Mouse (Mus musculus) frontal cortex, postnatal 14 days (tissue): ENCODE measurements around the gene Cxcr3.

Source experiments
- DNase-seq, 2 experiments: peaks; one replicate each; pipeline ENCODE4 v3.0.0; 2022; ENCODE audit warnings: low spot score in 2 of 2

The Cxcr3 gene

DNA sequence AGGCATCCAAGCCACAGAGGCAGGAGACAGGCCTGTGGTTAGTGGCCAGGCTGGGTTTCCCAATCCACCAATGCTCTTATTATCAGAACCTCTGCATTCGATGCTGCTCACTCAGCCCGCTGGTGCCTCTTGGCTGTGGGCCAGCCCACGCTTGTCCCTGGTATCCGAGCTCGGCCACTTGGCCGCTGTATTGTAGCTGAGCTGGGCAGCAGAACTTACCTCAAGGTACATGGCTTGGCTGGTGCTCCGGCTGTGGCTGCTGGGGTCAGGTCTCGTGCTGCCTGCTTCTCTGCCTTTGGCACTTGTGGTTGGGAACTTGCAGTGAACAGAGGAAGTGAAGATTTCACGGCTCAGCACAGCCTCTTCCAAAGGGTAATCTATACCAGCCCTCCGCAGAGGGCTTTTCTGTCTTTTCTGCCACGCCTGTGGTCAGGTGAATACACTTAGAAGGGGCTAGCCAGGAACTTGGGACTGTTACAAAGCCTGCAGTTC is at the start of gene Cxcr3:
TSS of gene Cxcr3 (minus strand) at position 442 of the 492 bp plus-strand sequence.
- no peak for DNase-seq

DNA sequence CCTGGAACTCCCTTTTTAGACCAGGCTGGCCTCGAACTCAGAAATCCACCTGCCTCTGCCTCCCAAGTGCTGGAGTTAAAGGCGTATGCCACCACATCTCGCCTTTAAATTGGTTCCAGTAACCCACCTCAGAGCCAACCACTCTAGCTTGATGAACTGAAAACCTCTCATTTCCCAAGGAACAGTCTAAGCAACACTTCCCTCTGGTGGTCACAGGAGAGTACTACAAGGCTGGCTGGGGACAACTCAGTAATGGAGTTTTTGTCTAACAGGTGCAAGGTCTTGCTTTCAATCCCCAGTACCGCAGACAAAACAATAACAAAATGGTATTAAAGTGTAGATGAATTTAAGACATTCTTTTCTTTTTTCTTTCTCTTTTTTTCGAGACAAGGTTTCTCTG is 38.0 kb upstream of the Cxcr3 start:
- DNase-seq: peak in 1 of 2 experiments; percentile 63

DNA sequence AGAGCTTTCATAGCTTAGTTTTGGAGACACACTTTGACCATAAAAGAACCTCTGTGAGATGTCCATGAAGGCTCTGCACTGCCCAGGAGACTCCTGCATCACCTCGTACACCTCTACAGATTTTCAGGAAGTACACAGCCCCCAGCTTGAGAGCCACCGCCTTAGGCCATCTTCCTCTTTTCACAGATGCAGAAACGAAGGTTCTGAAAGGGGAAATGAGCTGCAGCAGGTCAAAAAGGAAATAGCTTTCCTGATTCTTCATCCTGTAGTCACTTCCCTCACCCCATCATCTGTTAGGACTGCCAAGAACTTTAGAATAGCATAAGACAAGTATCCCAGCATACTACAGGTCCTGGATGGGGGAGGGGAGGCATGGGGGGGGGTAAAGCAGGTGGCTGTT is 36.2 kb upstream of the Cxcr3 start:
- DNase-seq: no peak

DNA sequence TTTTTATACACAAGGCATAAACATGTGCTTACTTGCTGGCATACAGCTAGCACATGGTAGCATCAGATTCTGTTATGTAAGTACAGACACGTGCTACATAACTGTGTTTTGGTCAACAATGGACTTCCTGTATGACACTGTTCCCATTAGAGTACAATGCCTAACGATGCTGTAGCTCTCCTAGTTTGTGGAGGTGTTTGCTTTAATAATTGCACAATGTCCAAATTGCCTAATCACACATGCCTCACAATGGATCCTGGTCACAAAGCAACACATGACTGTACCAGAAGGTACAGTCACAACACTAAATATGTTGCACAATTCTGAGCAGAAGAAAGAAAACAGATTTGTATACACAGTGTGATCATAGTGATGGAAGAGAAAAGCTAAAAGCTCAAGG is 35.4 kb upstream of the Cxcr3 start:
- DNase-seq: no peak

DNA sequence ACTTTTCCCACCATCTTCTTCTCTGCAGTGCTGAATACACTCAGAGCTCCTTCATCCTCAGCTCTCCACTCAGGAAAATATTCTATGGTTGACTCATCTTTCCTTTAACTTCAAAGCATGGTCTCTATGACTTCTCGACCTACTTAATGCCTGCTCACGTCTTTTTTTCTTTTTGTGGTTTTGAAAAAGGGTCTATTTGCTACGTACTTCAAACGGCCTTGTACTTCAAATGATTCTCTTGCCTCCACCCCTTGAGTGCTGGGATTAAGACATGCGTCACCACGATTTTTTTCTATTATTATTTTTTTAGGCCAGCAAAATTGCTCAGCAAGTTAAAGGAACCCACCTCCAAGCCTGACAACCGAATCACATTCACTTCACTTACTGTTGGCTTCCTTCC is 33.2 kb upstream of the Cxcr3 start:
- no peak for DNase-seq

DNA sequence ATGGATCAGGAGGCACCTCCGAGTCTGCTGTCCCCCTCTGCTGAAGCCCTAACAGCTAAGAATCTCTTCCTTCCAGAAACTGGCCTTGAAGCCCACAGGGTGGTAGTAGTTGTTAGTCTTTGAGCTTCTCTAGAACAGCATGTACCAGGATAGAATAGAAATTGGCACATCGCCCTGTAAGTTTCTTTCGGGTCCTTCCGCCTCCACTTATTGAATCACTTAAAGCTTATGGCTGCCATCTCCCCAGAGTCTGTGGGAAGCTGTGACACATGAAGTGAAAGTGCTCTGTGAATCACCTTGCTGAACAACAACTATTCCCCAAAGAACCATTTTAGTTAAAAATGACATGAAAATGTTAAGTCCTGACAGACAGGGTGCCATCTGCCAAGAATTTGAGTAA is 31.0 kb upstream of the Cxcr3 start:
- peak in 1 of 2 experiments; percentile 12 for DNase-seq

DNA sequence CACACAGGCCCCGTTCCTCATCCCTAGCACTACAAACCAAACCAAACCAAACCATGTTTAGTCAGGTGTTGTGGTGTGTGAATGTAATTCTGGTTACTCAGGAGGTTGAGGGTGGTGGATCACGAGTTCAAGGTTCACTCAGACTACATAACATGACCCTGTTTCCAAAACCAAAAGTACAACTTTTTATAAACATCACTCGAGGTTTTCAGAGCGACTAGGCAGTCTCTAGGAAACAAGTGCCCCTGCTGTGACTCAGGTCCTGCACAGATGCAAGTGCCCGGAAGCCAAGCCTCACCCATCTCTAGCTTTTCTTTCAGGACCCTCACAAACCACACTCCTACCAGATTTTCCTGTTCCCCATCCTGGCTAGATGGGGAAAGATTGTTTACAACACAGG is 30.6 kb upstream of the Cxcr3 start:
- DNase-seq: no peak

DNA sequence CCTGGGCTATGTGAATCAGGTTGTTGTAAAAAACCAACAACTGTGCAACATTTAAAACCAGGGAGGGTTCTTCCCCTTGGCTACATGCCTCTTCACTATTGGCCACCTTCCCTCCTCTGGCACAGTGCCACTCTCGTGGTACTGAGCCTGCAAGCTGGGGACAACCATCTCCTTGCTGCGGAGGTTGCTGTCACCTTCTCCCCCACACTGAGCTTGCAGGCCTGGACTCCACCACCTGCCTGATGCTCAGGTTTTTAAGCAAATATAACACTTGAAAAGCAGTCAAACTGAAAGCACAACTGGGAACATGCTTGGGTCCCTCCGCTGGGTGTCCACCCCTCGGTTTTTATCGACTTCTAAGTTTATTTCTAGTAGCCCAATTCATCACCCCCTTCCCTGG is 20.4 kb upstream of the Cxcr3 start:
- DNase-seq: peak; percentile 25

DNA sequence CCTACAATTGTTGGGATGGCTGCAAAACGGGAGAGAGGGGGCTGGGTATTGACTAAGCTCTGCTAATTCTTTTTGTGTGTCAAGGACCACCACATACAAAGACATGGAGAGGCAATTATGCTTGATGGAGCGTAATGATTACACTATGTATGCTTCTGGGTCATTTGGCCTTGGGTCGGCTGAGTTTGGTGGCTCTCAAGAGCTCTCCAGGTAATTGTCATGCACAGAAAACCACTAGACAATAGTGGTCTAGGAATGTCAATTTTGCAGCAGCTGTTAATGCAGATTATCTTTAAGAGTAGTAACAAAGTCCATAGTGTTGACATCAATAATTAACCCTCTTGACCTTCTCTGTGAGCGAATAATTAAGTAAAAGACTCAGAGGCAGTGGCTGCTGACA is 16.1 kb upstream of the Cxcr3 start:
- DNase-seq: no peak

DNA sequence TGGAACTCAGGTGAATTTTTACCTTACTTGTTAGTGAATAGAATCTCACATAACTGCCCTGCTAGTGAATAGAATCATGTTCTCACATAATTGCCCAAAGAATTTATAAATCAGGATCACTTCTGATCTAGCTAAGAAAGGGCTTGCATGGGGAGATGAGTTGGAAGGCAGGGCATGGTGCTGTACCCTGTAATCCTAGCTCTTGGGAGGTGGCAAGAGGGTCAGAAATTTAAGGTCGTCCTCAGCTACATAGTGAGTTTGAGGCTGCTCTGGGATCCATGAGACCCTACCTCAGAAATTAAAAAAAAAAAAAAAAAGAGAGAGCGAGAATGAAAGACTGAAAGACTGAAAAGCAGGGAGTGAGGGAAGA is 7.0 kb upstream of the Cxcr3 start:
- DNase-seq: no peak

DNA sequence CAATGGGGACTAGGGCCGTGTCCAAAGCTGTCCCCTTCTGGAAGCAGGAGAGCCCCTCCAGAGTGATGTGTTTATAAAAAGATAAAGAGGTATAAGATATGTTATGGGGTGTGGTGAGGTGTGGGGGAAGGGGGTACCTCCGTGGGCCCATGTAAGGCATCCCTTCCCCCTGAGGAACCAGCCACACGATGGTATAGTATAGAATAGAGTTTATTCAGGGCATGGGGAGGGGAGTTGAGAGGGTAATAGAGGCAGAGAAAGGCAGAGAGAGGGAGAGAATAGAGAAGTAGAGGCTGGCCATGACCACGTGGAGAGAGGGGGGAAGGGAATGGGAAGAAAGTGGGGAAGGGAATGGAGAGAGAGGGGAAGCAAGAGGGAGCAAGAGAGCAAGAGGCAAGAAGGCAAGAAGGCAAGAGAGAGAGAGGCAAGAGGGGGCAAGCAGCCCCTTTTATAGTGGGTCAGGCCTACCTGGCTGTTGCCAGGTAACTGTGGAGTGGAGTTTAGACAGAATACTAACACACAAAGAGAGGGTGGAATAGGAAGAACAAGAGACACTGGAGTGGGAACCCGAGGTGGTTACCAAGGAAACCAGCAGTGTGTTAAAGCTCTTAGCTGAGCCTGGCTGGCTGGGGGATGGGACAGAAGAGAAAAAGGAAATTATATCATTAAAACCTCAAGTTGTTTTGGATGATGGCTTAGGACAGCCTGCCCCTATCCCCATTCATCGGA is 6.4 kb upstream of the Cxcr3 start:
- peak in 1 of 2 experiments; percentile 23 for DNase-seq

DNA sequence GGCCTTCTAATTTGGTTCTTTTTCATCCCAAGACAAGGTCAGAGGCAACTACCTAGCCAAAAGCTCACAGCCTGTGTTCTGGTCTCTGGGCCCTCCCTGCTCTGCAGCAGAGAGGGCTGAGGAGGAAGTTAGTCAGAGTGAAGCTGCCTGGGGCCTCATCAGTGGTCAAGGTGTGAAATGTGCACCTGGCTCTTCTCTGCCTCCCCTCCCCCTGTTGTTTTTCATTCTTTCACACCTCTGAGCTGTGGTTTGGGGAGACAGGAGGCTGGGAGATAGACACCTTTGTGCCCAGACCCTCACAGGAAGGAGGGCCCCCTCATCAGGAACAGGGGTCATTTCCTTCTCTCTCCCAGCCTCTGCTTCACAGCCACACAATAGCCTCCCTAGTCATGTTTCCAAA is 3.1 kb upstream of the Cxcr3 start:
- no peak for DNase-seq

DNA sequence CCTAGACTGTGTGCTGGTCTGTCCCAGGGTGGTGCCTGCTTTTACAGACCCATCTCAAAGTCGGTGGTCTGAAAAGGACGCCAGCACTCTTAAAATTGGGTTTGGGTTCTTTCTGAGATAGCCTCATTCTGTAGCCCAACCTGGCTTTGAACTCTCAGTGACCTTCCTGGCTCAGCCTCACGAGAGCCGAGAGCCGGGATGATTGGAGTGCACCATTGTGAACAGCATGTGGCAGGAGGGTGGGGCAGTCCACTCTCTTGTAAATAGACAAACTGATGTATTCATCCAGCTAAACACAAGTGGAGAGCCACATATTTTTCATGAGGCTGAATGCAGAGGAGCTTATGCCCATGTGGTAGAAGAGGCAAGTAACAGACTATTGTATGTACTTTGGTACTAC is 912 bp upstream of the Cxcr3 start:
- DNase-seq: no peak

DNA sequence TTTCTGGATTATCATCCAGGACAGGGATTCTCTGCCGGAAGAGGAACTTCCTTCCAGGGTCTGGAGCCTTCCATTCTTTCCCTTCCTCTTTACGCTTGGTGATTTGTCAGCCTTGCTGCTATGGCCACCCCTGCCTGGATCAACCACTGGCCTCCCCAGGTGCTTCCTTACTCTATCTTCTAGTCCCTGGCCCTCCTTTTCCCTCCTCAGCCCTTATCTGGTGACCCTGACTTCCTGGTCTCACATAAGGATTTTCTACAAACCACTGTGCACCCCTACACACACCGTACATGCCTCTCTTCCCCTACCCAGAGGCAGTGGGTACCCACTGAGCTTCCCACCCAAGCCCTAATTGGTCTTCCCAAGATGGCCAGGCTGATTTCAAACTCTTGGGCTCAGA is 781 bp downstream of the Cxcr3 start:
- DNase-seq: no peak

DNA sequence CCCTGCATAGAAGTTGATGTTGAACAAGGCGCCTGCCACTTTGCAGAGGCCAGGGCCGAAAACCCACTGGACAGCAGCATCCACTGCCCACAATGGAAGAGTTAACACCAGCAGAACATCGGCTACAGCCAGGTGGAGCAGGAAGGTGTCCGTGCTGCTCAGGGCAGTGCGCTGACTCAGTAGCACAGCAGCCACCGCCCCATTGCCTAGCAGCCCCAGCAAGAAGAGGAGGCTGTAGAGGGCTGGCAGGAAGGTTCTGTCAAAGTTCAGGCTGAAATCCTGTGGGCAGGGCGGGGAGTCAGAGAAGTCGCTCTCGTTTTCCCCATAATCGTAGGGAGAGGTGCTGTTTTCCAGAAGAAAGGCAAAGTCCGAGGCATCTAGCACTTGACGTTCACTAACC is 1.4 kb downstream of the Cxcr3 start:
- no peak for DNase-seq

DNA sequence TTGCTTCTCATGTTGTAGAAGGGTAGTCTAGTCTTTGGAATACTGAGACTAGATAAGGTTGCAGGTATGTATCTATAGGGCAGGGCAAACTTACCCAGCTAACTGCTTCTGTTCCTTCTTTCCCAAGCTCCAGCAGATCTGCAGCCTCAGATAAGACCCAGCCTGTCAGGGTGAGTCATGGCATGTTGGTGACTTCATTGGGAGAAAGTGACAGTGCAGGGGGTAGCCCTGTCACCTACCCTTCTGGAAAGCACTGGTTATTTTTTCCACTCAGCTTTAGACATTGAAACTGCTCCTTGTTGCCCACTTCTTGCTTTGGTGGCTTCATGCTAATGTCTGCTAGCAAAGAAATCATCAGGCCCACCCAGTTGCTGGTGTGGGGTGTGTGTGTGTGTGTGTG is 4.1 kb downstream of the Cxcr3 start:
- DNase-seq: no peak

DNA sequence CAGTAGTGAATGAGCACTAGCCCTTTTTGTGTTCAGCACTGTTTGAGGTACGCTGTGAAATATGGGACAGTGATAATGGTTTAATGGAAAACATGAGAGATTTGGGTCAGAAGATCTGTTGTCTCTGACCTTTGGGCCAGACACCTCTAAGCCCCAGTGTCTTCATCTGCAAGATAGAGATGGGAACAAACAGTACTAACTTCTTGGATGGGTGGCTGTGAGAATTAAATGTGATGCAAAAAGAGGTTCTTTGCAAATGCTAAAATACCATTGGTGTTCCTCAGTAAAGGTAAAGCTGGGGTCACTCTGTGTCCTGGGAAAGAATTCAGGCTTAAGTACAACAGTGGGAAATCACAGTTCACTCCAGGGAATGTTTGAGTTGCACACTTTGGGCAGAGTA is 13.7 kb downstream of the Cxcr3 start:
- DNase-seq: no peak

DNA sequence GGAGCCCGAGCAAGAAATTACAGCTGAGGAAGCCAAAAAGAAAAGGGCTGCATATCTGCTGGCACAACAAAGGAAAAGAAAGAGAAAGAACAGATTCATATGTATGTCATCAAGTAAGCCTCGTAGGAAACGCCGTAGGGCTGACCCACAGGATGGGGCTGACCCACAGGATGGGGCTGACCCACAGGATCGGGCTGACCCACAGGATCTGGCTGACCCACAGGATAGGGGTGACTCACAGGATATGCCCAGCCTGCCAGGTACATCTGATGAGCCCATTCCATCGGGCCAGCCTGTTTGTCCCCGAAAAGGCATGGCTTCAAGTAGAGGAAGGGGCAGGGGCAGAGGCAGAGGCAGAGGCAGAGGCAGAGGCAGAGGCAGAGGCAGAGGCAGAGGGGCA is 29.0 kb downstream of the Cxcr3 start:
- DNase-seq: no peak

DNA sequence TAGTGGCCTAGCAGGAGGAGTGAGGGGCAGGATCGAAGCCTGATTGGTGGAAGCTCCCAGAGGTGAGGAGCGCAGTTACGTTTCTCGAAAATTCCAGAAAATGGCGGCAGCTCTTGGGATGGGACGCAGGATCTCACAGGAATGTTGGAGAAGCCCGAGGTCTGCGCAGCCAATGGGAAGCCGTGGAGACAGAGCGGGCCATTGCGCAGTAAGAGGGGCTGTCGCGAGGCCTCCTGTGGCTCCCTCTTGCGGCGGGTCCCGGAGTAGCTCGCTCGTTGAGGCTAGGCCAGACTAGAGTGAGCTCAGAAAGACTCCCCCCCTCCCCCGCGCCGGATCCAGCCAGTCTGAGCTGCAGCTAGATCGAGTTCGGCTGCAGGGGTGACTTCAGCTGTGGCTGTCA is 35.8 kb downstream of the Cxcr3 start:
- no peak for DNase-seq

DNA sequence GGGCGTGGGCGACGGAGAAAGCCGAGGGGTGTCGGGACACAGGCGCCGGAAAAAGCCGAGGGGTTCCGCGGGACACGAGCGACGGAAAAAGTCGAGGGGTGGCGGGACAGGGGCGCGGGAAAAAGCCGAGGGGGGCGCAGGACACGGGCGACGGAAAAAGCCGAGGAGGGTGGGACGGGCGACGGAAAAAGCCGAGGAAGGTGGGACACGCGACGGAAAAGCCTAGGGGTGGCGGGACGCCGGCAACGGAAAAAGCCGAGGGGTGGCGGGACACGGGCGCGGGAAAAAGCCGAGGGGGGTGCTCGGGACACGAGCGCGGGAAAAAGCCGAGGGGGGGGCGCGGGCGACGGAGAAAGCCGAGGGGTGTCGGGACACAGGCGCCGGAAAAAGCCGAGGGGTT is 36.5 kb downstream of the Cxcr3 start:
- no peak for DNase-seq

DNA sequence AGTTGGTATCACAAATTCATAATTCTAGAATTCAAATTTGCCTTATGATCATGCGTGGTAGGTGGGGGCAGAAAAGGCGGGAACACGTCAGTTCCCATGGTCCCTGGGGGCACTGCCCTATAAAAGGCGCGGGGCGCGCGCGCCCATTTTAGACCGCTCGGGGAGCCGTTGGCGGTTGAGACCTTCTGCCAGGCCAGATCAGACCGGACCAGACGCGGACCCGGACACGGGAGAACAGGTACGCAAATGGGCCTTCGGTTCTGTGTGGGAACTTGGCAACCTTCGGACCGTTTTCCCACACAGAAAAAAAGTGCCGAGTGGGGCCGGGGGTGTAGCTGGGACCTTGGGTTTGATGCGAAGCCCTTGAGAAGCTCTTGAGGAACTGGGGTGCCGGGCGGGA is 38.4 kb downstream of the Cxcr3 start:
- DNase-seq: no peak
